Mouse (Mus musculus): ENCODE measurements around the gene Dpy30. TPM values are rescaled to one million over a fixed set of nuclear protein-coding genes. Genes with fewer than 3 reads are reported as not detected.

The Dpy30 gene
- polyA plus RNA-seq, 1 experiment from 2014 or later = 285 TPM

GRCm38 (mm10) chr17:74322400-74323054 lies 1.2 kb downstream of the Dpy30 start:
- ATAC-seq (replicated peaks; ENCODE audit: low FRiP score) = no peak
- no peak overlapping the region for H3K27ac ChIP-seq (ENCODE audit: low read depth, low read length)
- no peaks in the 10 kb centered on the region for H3K4me1 ChIP-seq (replicated peaks; ENCODE audit: control insufficient read depth, insufficient read depth, low read length)
- H3K9ac ChIP-seq (ENCODE audit: low read length) = no peak overlapping the region
- no peaks in the 10 kb centered on the region for H3K36me3 ChIP-seq (ENCODE audit: control insufficient read depth, insufficient read depth, low read length)
- H3K9me3 ChIP-seq (ENCODE audit: control insufficient read depth, low read length) = no peaks in the 10 kb centered on the region
- WGBS = 56% methylated on average over 5 of the region's 5 CpGs
- H3K4me3 ChIP-seq (ENCODE audit: low read depth, low read length) = no peak overlapping the region
- H3K4me2 ChIP-seq (ENCODE audit: low read depth, low read length, severe bottlenecking) = no peak overlapping the region
- no peaks in the 10 kb centered on the region for H3K27me3 ChIP-seq (ENCODE audit: control insufficient read depth, insufficient read depth, low read length)
- DNase-seq (ENCODE audit: low spot score) = no peak

- Histone ChIP-seq H3K4me3 (ENCODE audit: low read depth, low read length) (no peak overlapping the region), H3K9me3 (ENCODE audit: control insufficient read depth, low read length) (no peaks in the 10 kb centered on the region), H3K9ac (ENCODE audit: low read length) (no peak overlapping the region), H3K27me3 (ENCODE audit: control insufficient read depth, insufficient read depth, low read length) (no peaks in the 10 kb centered on the region), H3K4me2 (ENCODE audit: low read depth, low read length, severe bottlenecking) (no peak overlapping the region), H3K36me3 (ENCODE audit: control insufficient read depth, insufficient read depth, low read length) (no peaks in the 10 kb centered on the region), H3K27ac (ENCODE audit: low read depth, low read length) (no peak overlapping the region), H3K4me1 (replicated peaks; ENCODE audit: control insufficient read depth, insufficient read depth, low read length) (peaks cover 2% of the 10 kb centered on the region; the same call in 1 of the 2 replicates)
- ATAC-seq (replicated peaks; ENCODE audit: low FRiP score) (no peak), DNase-seq (ENCODE audit: low spot score) (no peak)
- 88% methylated on average over 6 of the region's 6 CpGs for WGBS
Measured at GRCm38 (mm10) chr17:74318721-74319120, 5.0 kb downstream of the Dpy30 start.

- H3K27ac ChIP-seq (ENCODE audit: low read depth, low read length) = peak overlapping the region; percentile 91
- WGBS = under 1% methylated on average over 48 of the region's 48 CpGs
- DNase-seq (ENCODE audit: low spot score) (peak; percentile 93), ATAC-seq (replicated peaks; ENCODE audit: low FRiP score) (peak; percentile 97)
- no peaks in the 10 kb centered on the region for H3K36me3 ChIP-seq (ENCODE audit: control insufficient read depth, insufficient read depth, low read length)
- H3K9ac ChIP-seq (ENCODE audit: low read length) = peak overlapping the region; percentile 84
- peak overlapping the region; percentile 73 for H3K4me2 ChIP-seq (ENCODE audit: low read depth, low read length, severe bottlenecking)
- no peaks in the 10 kb centered on the region for H3K27me3 ChIP-seq (ENCODE audit: control insufficient read depth, insufficient read depth, low read length)
- H3K4me3 ChIP-seq (ENCODE audit: low read depth, low read length) = peak overlapping the region; percentile 59
- no peaks in the 10 kb centered on the region for H3K9me3 ChIP-seq (ENCODE audit: control insufficient read depth, low read length)
- peaks cover 2% of the 10 kb centered on the region; the same call in 1 of the 2 replicates for H3K4me1 ChIP-seq (replicated peaks; ENCODE audit: control insufficient read depth, insufficient read depth, low read length)
Measured at GRCm38 (mm10) chr17:74316309-74316863, 7.4 kb downstream of the Dpy30 start.

- no peak for ATAC-seq (replicated peaks; ENCODE audit: low FRiP score)
- H3K4me1 ChIP-seq (replicated peaks; ENCODE audit: control insufficient read depth, insufficient read depth, low read length) = peaks cover 2% of the 10 kb centered on the region; the same call in 1 of the 2 replicates
Measured at GRCm38 (mm10) chr17:74315445-74316308, 8.1 kb downstream of the Dpy30 start.

GRCm38 (mm10) chr17:74306021-74306420 lies 17.7 kb downstream of the Dpy30 start:
- no peak for ATAC-seq (replicated peaks; ENCODE audit: low FRiP score)
- H3K36me3 ChIP-seq (ENCODE audit: control insufficient read depth, insufficient read depth, low read length) = no peaks in the 10 kb centered on the region; the same call in 1 of the 2 replicates

More at GRCm38 (mm10) chr17:74315445-74316308, 8.1 kb downstream of the Dpy30 start:
- Histone ChIP-seq H3K4me2 (ENCODE audit: low read depth, low read length, severe bottlenecking) (peak overlapping the region; percentile 73), H3K4me3 (ENCODE audit: low read depth, low read length) (peak overlapping the region; percentile 59), H3K9me3 (ENCODE audit: control insufficient read depth, low read length) (no peaks in the 10 kb centered on the region), H3K36me3 (ENCODE audit: control insufficient read depth, insufficient read depth, low read length) (no peaks in the 10 kb centered on the region), H3K27ac (ENCODE audit: low read depth, low read length) (peak overlapping the region; percentile 91), H3K9ac (ENCODE audit: low read length) (peak overlapping the region; percentile 84), H3K27me3 (ENCODE audit: control insufficient read depth, insufficient read depth, low read length) (no peaks in the 10 kb centered on the region)
- DNase-seq (ENCODE audit: low spot score) = no peak
- under 1% methylated on average over 45 of the region's 45 CpGs for WGBS

GRCm38 (mm10) chr17:74305616-74306015 lies 18.1 kb downstream of the Dpy30 start:
- 95% methylated on average over 4 of the region's 4 CpGs for WGBS

More at GRCm38 (mm10) chr17:74306021-74306420, 17.7 kb downstream of the Dpy30 start:
- no peaks in the 10 kb centered on the region for H3K27me3 ChIP-seq (ENCODE audit: control insufficient read depth, insufficient read depth, low read length)
- no peak overlapping the region for H3K27ac ChIP-seq (ENCODE audit: low read depth, low read length)
- H3K4me2 ChIP-seq (ENCODE audit: low read depth, low read length, severe bottlenecking) = no peak overlapping the region
- H3K9me3 ChIP-seq (ENCODE audit: control insufficient read depth, low read length) = no peaks in the 10 kb centered on the region
- DNase-seq (ENCODE audit: low spot score) = no peak
- H3K4me3 ChIP-seq (ENCODE audit: low read depth, low read length) = no peak overlapping the region
- WGBS = 91% methylated on average over 1 of the region's 1 CpGs
- H3K4me1 ChIP-seq (replicated peaks; ENCODE audit: control insufficient read depth, insufficient read depth, low read length) = no peaks in the 10 kb centered on the region
- H3K9ac ChIP-seq (ENCODE audit: low read length) = no peak overlapping the region

GRCm38 (mm10) chr17:74304060-74304459 lies 19.7 kb downstream of the Dpy30 start:
- Histone ChIP-seq H3K9ac (ENCODE audit: low read length) (no peak overlapping the region), H3K9me3 (ENCODE audit: control insufficient read depth, low read length) (no peaks in the 10 kb centered on the region), H3K27me3 (ENCODE audit: control insufficient read depth, insufficient read depth, low read length) (no peaks in the 10 kb centered on the region), H3K4me1 (replicated peaks; ENCODE audit: control insufficient read depth, insufficient read depth, low read length) (no peaks in the 10 kb centered on the region), H3K27ac (ENCODE audit: low read depth, low read length) (no peak overlapping the region), H3K4me3 (ENCODE audit: low read depth, low read length) (no peak overlapping the region), H3K4me2 (ENCODE audit: low read depth, low read length, severe bottlenecking) (no peak overlapping the region), H3K36me3 (ENCODE audit: control insufficient read depth, insufficient read depth, low read length) (no peaks in the 10 kb centered on the region; the same call in 1 of the 2 replicates)
- 94% methylated on average over 4 of the region's 4 CpGs for WGBS
- DNase-seq (ENCODE audit: low spot score) (no peak), ATAC-seq (replicated peaks; ENCODE audit: low FRiP score) (no peak)

More at GRCm38 (mm10) chr17:74305616-74306015, 18.1 kb downstream of the Dpy30 start:
- ATAC-seq (replicated peaks; ENCODE audit: low FRiP score) = no peak
- Histone ChIP-seq H3K9me3 (ENCODE audit: control insufficient read depth, low read length) (no peaks in the 10 kb centered on the region), H3K9ac (ENCODE audit: low read length) (no peak overlapping the region), H3K4me2 (ENCODE audit: low read depth, low read length, severe bottlenecking) (no peak overlapping the region), H3K27me3 (ENCODE audit: control insufficient read depth, insufficient read depth, low read length) (no peaks in the 10 kb centered on the region), H3K4me3 (ENCODE audit: low read depth, low read length) (no peak overlapping the region), H3K36me3 (ENCODE audit: control insufficient read depth, insufficient read depth, low read length) (no peaks in the 10 kb centered on the region; the same call in 1 of the 2 replicates), H3K4me1 (replicated peaks; ENCODE audit: control insufficient read depth, insufficient read depth, low read length) (no peaks in the 10 kb centered on the region), H3K27ac (ENCODE audit: low read depth, low read length) (no peak overlapping the region)
- no peak for DNase-seq (ENCODE audit: low spot score)

GRCm38 (mm10) chr17:74300089-74300488 lies 23.7 kb downstream of the Dpy30 start:
- Histone ChIP-seq H3K9me3 (ENCODE audit: control insufficient read depth, low read length) (no peaks in the 10 kb centered on the region), H3K36me3 (ENCODE audit: control insufficient read depth, insufficient read depth, low read length) (no peaks in the 10 kb centered on the region; the same call in 1 of the 2 replicates), H3K4me2 (ENCODE audit: low read depth, low read length, severe bottlenecking) (no peak overlapping the region), H3K9ac (ENCODE audit: low read length) (no peak overlapping the region), H3K27me3 (ENCODE audit: control insufficient read depth, insufficient read depth, low read length) (no peaks in the 10 kb centered on the region), H3K4me3 (ENCODE audit: low read depth, low read length) (no peak overlapping the region), H3K4me1 (replicated peaks; ENCODE audit: control insufficient read depth, insufficient read depth, low read length) (no peaks in the 10 kb centered on the region), H3K27ac (ENCODE audit: low read depth, low read length) (no peak overlapping the region)
- WGBS = 90% methylated on average over 5 of the region's 5 CpGs
- no peak for DNase-seq (ENCODE audit: low spot score)
- ATAC-seq (replicated peaks; ENCODE audit: low FRiP score) = no peak
